Comparison of ENCODE assay signal across 28 mouse cellular contexts in the genomic region with DNA sequence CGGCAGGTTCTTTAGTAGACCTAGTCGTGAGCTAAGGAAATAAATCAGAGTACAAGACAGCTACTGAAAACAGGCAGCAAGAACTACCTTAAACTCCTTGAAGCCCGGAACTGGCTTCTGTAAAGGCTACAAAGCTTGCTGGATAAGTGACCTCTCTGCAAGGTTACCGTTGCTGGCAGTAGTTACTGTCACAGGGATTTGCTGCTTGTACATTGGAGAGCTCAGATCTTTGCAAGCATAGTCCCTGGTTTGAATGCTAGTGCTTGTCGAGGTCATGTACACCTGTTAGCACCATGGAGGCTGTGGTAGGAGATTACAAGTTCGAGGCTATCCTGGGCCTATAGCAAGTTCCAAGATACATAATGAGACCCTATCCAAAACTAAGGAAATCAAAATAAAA. TPM values are rescaled to one million over a fixed set of nuclear protein-coding genes. Genes with fewer than 3 reads are reported as not detected.
DNase-seq lines count a peak whose midpoint lies in the region; ATAC-seq and TF ChIP-seq lines count a peak whose summit lies in the region.
"Had no signal": no experiment of that assay in that cellular context is flagged by ENCODE, and none has a peak within 500 bp of the region (broad histone marks: within the 10 kb centered on the region; RNA-seq: fewer than 3 reads in every experiment).

No protein-coding gene starts in this region.

- H3K27ac ChIP-seq in liver, adult 2 months (replicated peaks; ENCODE audit: insufficient read depth, low read depth, low read length) = no peak overlapping the region
- H3K27ac ChIP-seq in liver, embryonic 11.5 days (ENCODE audit: low read depth, low read length) = no peak overlapping the region
- no peak overlapping the region for H3K27ac ChIP-seq in hindbrain, embryonic 16.5 days (ENCODE audit: low read depth, low read length)
- H3K27ac ChIP-seq: embryonic facial prominence, embryonic 13.5 days; forebrain, embryonic 10.5 days; forebrain, embryonic 15.5 days; hindbrain, embryonic 13.5 days; liver, embryonic 12.5 days; macrophage; midbrain, embryonic 13.5 days; neural tube, embryonic 13.5 days had no signal

- peaks cover 12% of the 10 kb centered on the region for H3K4me1 ChIP-seq in liver, adult 2 months (ENCODE audit: control insufficient read depth, insufficient read depth, low read length)
- no peaks in the 10 kb centered on the region for H3K4me1 ChIP-seq in liver, embryonic 11.5 days (replicated peaks; ENCODE audit: control insufficient read depth, insufficient read depth, low read length)
- H3K4me1 ChIP-seq in hindbrain, embryonic 16.5 days (ENCODE audit: control insufficient read depth, insufficient read depth, low read depth, low read length) = no peaks in the 10 kb centered on the region
- H3K4me1 ChIP-seq: forebrain, embryonic 10.5 days; forebrain, embryonic 15.5 days had no signal

- H3K9ac ChIP-seq in liver, adult 2 months (ENCODE audit: low read depth, low read length) = no peak overlapping the region
- no peak overlapping the region for H3K9ac ChIP-seq in liver, embryonic 11.5 days (ENCODE audit: low read depth, low read length)
- no peak overlapping the region for H3K9ac ChIP-seq in hindbrain, embryonic 16.5 days (ENCODE audit: low read depth, low read length)
- H3K9ac ChIP-seq: embryonic facial prominence, embryonic 13.5 days; forebrain, embryonic 15.5 days; hindbrain, embryonic 13.5 days; liver, embryonic 12.5 days; midbrain, embryonic 13.5 days; neural tube, embryonic 13.5 days had no signal

- H3K4me3 ChIP-seq in liver, adult 2 months (ENCODE audit: insufficient read depth, low read depth, low read length) = no peak overlapping the region
- no peak overlapping the region for H3K4me3 ChIP-seq in liver, embryonic 11.5 days (ENCODE audit: low read depth, low read length)
- no peak overlapping the region for H3K4me3 ChIP-seq in hindbrain, embryonic 16.5 days (ENCODE audit: low read length)
- H3K4me3 ChIP-seq: embryonic facial prominence, embryonic 13.5 days; forebrain, embryonic 10.5 days; forebrain, embryonic 15.5 days; hindbrain, embryonic 13.5 days; liver, embryonic 12.5 days; midbrain, embryonic 13.5 days; neural tube, embryonic 13.5 days had no signal

- peak; percentile 6 to 61 for DNase-seq in adrenal gland, adult (ENCODE audit: inconsistent age in 2 of 2, low spot score in 1 of 2)
- no peak for DNase-seq in adrenal gland, postnatal 4 days (ENCODE audit: low spot score in 2 of 2)
- peak; percentile 84 for DNase-seq in heart, adult 11 months
- DNase-seq in heart, postnatal 25 days (ENCODE audit: low spot score) = no peak
- DNase-seq in liver, adult 2 months (ENCODE audit: extremely low read depth, low read depth, low spot score) = peak; percentile 44
- no peak for DNase-seq in liver, embryonic 11.5 days (ENCODE audit: low spot score)
- DNase-seq in right cerebral cortex, adult 2 months (ENCODE audit: low spot score in 2 of 2) = no peak
- DNase-seq: cerebellum, adult 18-20 months; cerebellum, postnatal 10 days; kidney, adult 9 months; kidney, postnatal 14 days; layer of hippocampus, adult 9-11 months; lung, adult 18-20 months; lung, postnatal 10 days; thymus, adult 2 months; thymus, postnatal 36 days had no signal

- no peak overlapping the region for H3K4me2 ChIP-seq in liver, embryonic 11.5 days
- no peak overlapping the region for H3K4me2 ChIP-seq in hindbrain, embryonic 16.5 days (ENCODE audit: low read length)
- H3K4me2 ChIP-seq: embryonic facial prominence, embryonic 13.5 days; forebrain, embryonic 15.5 days; hindbrain, embryonic 13.5 days; liver, embryonic 12.5 days; midbrain, embryonic 13.5 days; neural tube, embryonic 13.5 days had no signal

- no peak for TF ChIP-seq CTCF in liver, adult 2 months (IDR thresholded peaks at IDR 0.05; ENCODE audit: low read depth, low read length)

- H3K36me3 ChIP-seq in liver, adult 2 months (ENCODE audit: control insufficient read depth, insufficient read depth, low read length) = no peaks in the 10 kb centered on the region
- H3K36me3 ChIP-seq in liver, embryonic 11.5 days (ENCODE audit: control insufficient read depth, insufficient read depth, low read length) = no peaks in the 10 kb centered on the region
- H3K36me3 ChIP-seq in hindbrain, embryonic 16.5 days (ENCODE audit: control insufficient read depth, insufficient read depth, low read length) = no peaks in the 10 kb centered on the region
- H3K36me3 ChIP-seq: embryonic facial prominence, embryonic 13.5 days; forebrain, embryonic 10.5 days; forebrain, embryonic 15.5 days; hindbrain, embryonic 13.5 days; liver, embryonic 12.5 days; midbrain, embryonic 13.5 days; neural tube, embryonic 13.5 days had no signal

- TF ChIP-seq POLR2A in liver, adult 2 months (IDR thresholded peaks at IDR 0.05; ENCODE audit: extremely low read depth, insufficient read depth, low read length) = no peak

- intact Hi-C loops in heart, postnatal 25 days (cut with DNase I) = no loop called here

- no peaks in the 10 kb centered on the region for H3K9me3 ChIP-seq in liver, embryonic 11.5 days (ENCODE audit: control insufficient read depth, low read length)
- no peaks in the 10 kb centered on the region for H3K9me3 ChIP-seq in hindbrain, embryonic 16.5 days (ENCODE audit: control insufficient read depth, low read length)
- H3K9me3 ChIP-seq: embryonic facial prominence, embryonic 13.5 days; forebrain, embryonic 10.5 days; forebrain, embryonic 15.5 days; G1E; hindbrain, embryonic 13.5 days; liver, embryonic 12.5 days; midbrain, embryonic 13.5 days; neural tube, embryonic 13.5 days had no signal

- WGBS in liver, adult 2 months = 55% methylated on average over 6 of the region's 6 CpGs
- WGBS in liver, embryonic 11.5 days = 79% methylated on average over 6 of the region's 6 CpGs
- 79% methylated on average over 6 of the region's 6 CpGs for WGBS in hindbrain, embryonic 16.5 days

- no peak for ATAC-seq in liver, embryonic 11.5 days (replicated peaks; ENCODE audit: low FRiP score)
- no peak for ATAC-seq in hindbrain, embryonic 16.5 days
- ATAC-seq: forebrain, embryonic 15.5 days; intestine, postnatal 0 days; liver, embryonic 12.5 days; midbrain, embryonic 13.5 days; Patski had no signal

- H3K27me3 ChIP-seq in liver, adult 2 months (ENCODE audit: control insufficient read depth, insufficient read depth, low read length) = no peaks in the 10 kb centered on the region
- no peaks in the 10 kb centered on the region for H3K27me3 ChIP-seq in liver, embryonic 11.5 days (replicated peaks; ENCODE audit: control insufficient read depth, insufficient read depth, low read length)
- H3K27me3 ChIP-seq in hindbrain, embryonic 16.5 days (replicated peaks; ENCODE audit: control insufficient read depth, insufficient read depth, low read length) = no peaks in the 10 kb centered on the region
- H3K27me3 ChIP-seq: embryonic facial prominence, embryonic 13.5 days; forebrain, embryonic 15.5 days; hindbrain, embryonic 13.5 days; liver, embryonic 12.5 days; midbrain, embryonic 13.5 days; neural tube, embryonic 13.5 days; Patski had no signal

- no peaks in the 10 kb centered on the region; the same call in 1 of the 2 replicates for H3K79me2 ChIP-seq in liver, adult 2 months (ENCODE audit: control insufficient read depth, insufficient read depth, low read length)

RNA-seq across cellular contexts. Expression of a gene that starts 16.1 kb away (rescaled TPM):
- total RNA-seq in adrenal gland, postnatal 4 days (2021) = 10 to 100 TPM; 12.3 to 13.7 TPM
- total RNA-seq in heart, postnatal 25 days (2021) = 10 to 100 TPM in 1 of 2 experiments, 1 to 10 TPM in 1; 8.2 to 10.9 TPM
- 7.9 and 9.3 TPM in 2 replicates for total RNA-seq in liver, adult 2 months (2014; rRNA removed)
- 1.6 and 1.9 TPM in 2 replicates for polyA plus RNA-seq in liver, adult 2 months (2012; rRNA removed)
- 9.8 and 10.5 TPM in 2 replicates for polyA plus RNA-seq in liver, embryonic 11.5 days (2014; fragmentation: Nextera tagmentation; extraction: Ambion mirVana)
- 15.0 and 19.3 TPM in 2 replicates for polyA plus RNA-seq in hindbrain, embryonic 16.5 days (2015; fragmentation: Nextera tagmentation; extraction: Ambion mirVana)

Comparison
In these comparisons a context has a peak if more than half of its experiments do, and no peak if none do; other contexts are left out.
1. DNase-seq: peak in adrenal gland, adult (2 of 2), heart, adult 11 months (single experiment) and liver, adult 2 months (single experiment); none in adrenal gland, postnatal 4 days (0 of 2), heart, postnatal 25 days (single experiment), liver, embryonic 11.5 days (single experiment) and right cerebral cortex, adult 2 months (0 of 2).